Mouse (Mus musculus): Measurements from ENCODE around the gene Hhip. TPM values are rescaled to one million over a fixed set of nuclear protein-coding genes. Genes with fewer than 3 reads are reported as not detected.

Hhip gene
- not detected in 2 replicates for polyA plus RNA-seq (2012; ENCODE audit: insufficient read depth, low replicate concordance)

GRCm38 (mm10) chr8:80057198-80058174, at the start of gene Hhip:
TSS of gene Hhip (minus strand) at chr8:80058006.
- H3K27me3 ChIP-seq (replicated peaks): peaks cover 44% of the 10 kb centered on the region
- H3K36me3 ChIP-seq (replicated peaks; ENCODE audit: low read length): no peaks in the 10 kb centered on the region
- TF ChIP-seq FLI1 (IDR thresholded peaks at IDR 0.05; ENCODE audit: low read length) (no peak), GATA1 (IDR thresholded peaks at IDR 0.05; ENCODE audit: borderline replicate concordance, low read length) (no peak)
- H3K4me3 ChIP-seq (replicated peaks): peak within 1 kb of the TSS; percentile 92
- peaks cover 18% of the 10 kb centered on the region for H3K4me1 ChIP-seq
- no peaks in the 10 kb centered on the region for H3K9me3 ChIP-seq

GRCm38 (mm10) chr8:80087021-80087420, 29.2 kb upstream of the Hhip start:
- Histone ChIP-seq H3K36me3 (replicated peaks; ENCODE audit: low read length) (no peaks in the 10 kb centered on the region), H3K4me3 (replicated peaks) (no peak overlapping the region), H3K27me3 (replicated peaks) (no peaks in the 10 kb centered on the region), H3K9me3 (no peaks in the 10 kb centered on the region), H3K4me1 (no peaks in the 10 kb centered on the region)
- TF ChIP-seq GATA1 (IDR thresholded peaks at IDR 0.05; ENCODE audit: borderline replicate concordance, low read length) (no peak), FLI1 (IDR thresholded peaks at IDR 0.05; ENCODE audit: low read length) (no peak)

GRCm38 (mm10) chr8:80058193-80058592, 387 bp upstream of the Hhip start:
- Histone ChIP-seq H3K27me3 (replicated peaks) (peaks cover 44% of the 10 kb centered on the region), H3K4me1 (peaks cover 18% of the 10 kb centered on the region), H3K4me3 (replicated peaks) (peak overlapping the region; percentile 52), H3K36me3 (replicated peaks; ENCODE audit: low read length) (no peaks in the 10 kb centered on the region), H3K9me3 (no peaks in the 10 kb centered on the region)
- TF ChIP-seq GATA1 (IDR thresholded peaks at IDR 0.05; ENCODE audit: borderline replicate concordance, low read length) (no peak), FLI1 (IDR thresholded peaks at IDR 0.05; ENCODE audit: low read length) (no peak)

GRCm38 (mm10) chr8:80056331-80057070, 1.3 kb downstream of the Hhip start:
- TF ChIP-seq GATA1 (IDR thresholded peaks at IDR 0.05; ENCODE audit: borderline replicate concordance, low read length) (no peak), FLI1 (IDR thresholded peaks at IDR 0.05; ENCODE audit: low read length) (no peak)

GRCm38 (mm10) chr8:80055777-80056176, 2.0 kb downstream of the Hhip start:
- Histone ChIP-seq H3K27me3 (replicated peaks) (peaks cover 44% of the 10 kb centered on the region), H3K4me1 (peaks cover 24% of the 10 kb centered on the region), H3K4me3 (replicated peaks) (no peak overlapping the region), H3K36me3 (replicated peaks; ENCODE audit: low read length) (no peaks in the 10 kb centered on the region), H3K9me3 (no peaks in the 10 kb centered on the region)
- TF ChIP-seq GATA1 (IDR thresholded peaks at IDR 0.05; ENCODE audit: borderline replicate concordance, low read length) (no peak), FLI1 (IDR thresholded peaks at IDR 0.05; ENCODE audit: low read length) (no peak)

More at GRCm38 (mm10) chr8:80056331-80057070, 1.3 kb downstream of the Hhip start:
- Histone ChIP-seq H3K4me1 (peaks cover 21% of the 10 kb centered on the region), H3K27me3 (replicated peaks) (peaks cover 44% of the 10 kb centered on the region), H3K9me3 (no peaks in the 10 kb centered on the region), H3K4me3 (replicated peaks) (peak overlapping the region; percentile 92), H3K36me3 (replicated peaks; ENCODE audit: low read length) (no peaks in the 10 kb centered on the region)

GRCm38 (mm10) chr8:80055094-80055493, 2.7 kb downstream of the Hhip start:
- H3K4me3 ChIP-seq (replicated peaks): no peak overlapping the region
- peaks cover 40% of the 10 kb centered on the region for H3K27me3 ChIP-seq (replicated peaks)
- no peaks in the 10 kb centered on the region for H3K36me3 ChIP-seq (replicated peaks; ENCODE audit: low read length)
- H3K9me3 ChIP-seq: no peaks in the 10 kb centered on the region
- TF ChIP-seq FLI1 (IDR thresholded peaks at IDR 0.05; ENCODE audit: low read length) (no peak), GATA1 (IDR thresholded peaks at IDR 0.05; ENCODE audit: borderline replicate concordance, low read length) (no peak)
- H3K4me1 ChIP-seq: peaks cover 24% of the 10 kb centered on the region

GRCm38 (mm10) chr8:80054216-80054615, 3.6 kb downstream of the Hhip start:
- no peak overlapping the region for H3K4me3 ChIP-seq (replicated peaks)
- TF ChIP-seq GATA1 (IDR thresholded peaks at IDR 0.05; ENCODE audit: borderline replicate concordance, low read length) (no peak), FLI1 (IDR thresholded peaks at IDR 0.05; ENCODE audit: low read length) (no peak)
- H3K36me3 ChIP-seq (replicated peaks; ENCODE audit: low read length): no peaks in the 10 kb centered on the region
- H3K27me3 ChIP-seq (replicated peaks): peaks cover 38% of the 10 kb centered on the region
- no peaks in the 10 kb centered on the region for H3K9me3 ChIP-seq
- peaks cover 24% of the 10 kb centered on the region for H3K4me1 ChIP-seq

- Histone ChIP-seq H3K27me3 (replicated peaks) (peaks cover 27% of the 10 kb centered on the region), H3K36me3 (replicated peaks; ENCODE audit: low read length) (no peaks in the 10 kb centered on the region), H3K4me1 (peaks cover 19% of the 10 kb centered on the region), H3K4me3 (replicated peaks) (no peak overlapping the region), H3K9me3 (no peaks in the 10 kb centered on the region)
- TF ChIP-seq FLI1 (IDR thresholded peaks at IDR 0.05; ENCODE audit: low read length) (no peak), GATA1 (IDR thresholded peaks at IDR 0.05; ENCODE audit: borderline replicate concordance, low read length) (no peak)
These were observed 5.0 kb downstream of the Hhip start for GRCm38 (mm10) chr8:80052838-80053237.

- H3K4me3 ChIP-seq (replicated peaks): no peak overlapping the region
- no peaks in the 10 kb centered on the region for H3K36me3 ChIP-seq (replicated peaks; ENCODE audit: low read length)
- peaks cover 7% of the 10 kb centered on the region for H3K4me1 ChIP-seq
- H3K27me3 ChIP-seq (replicated peaks): peaks cover 14% of the 10 kb centered on the region
- TF ChIP-seq GATA1 (IDR thresholded peaks at IDR 0.05; ENCODE audit: borderline replicate concordance, low read length) (no peak), FLI1 (IDR thresholded peaks at IDR 0.05; ENCODE audit: low read length) (no peak)
- no peaks in the 10 kb centered on the region for H3K9me3 ChIP-seq
These were observed 6.3 kb downstream of the Hhip start for GRCm38 (mm10) chr8:80051494-80051893.
